Mouse (Mus musculus) Patski (cell line): Measurements from ENCODE around the gene Gm4559. TPM values are rescaled to one million over a fixed set of nuclear protein-coding genes. Genes with fewer than 3 reads are reported as not detected.
A peak's percentile ranks its signal among the peaks of the same experiment; 100 is the strongest.
"Not testable (repeated sequence)": the region's sequence is repeated elsewhere in the genome, so short reads cannot be mapped to it uniquely, and the experiment has no call there.

Experiments used
- ATAC-seq: fragments of 100-300 bp; one replicate; pipeline ENCODE4 v1.8.0; 2021
- CTCF ChIA-PET: fragments of 350-600 bp; sonication (Branson Sonifier 250); formaldehyde crosslinking; loops from one replicate; lab custom pipeline; 2022; ENCODE audit warnings: inconsistent platforms; lab: Charles Lee
- POLR2A ChIA-PET: fragments of 350-600 bp; sonication (Branson Sonifier 250); formaldehyde crosslinking; loops from one replicate; lab custom pipeline; 2022; ENCODE audit warnings: antibody characterized with exemption, inconsistent platforms; lab: Charles Lee
- DNase-seq: peaks from one replicate; pipeline ENCODE4 v3.0.0-alpha.2; 2011; ENCODE audit warnings: low read depth, low spot score
- H3K27me3 ChIP-seq: fragments of 371-371 bp; one replicate; pipeline ENCODE4 v1.5.1; 2021
- CTCF ChIP-seq: fragments of 100-300 bp; IDR thresholded peaks from one replicate; pipeline ENCODE4 v1.5.1; 2021
- in situ Hi-C: fragments of 300-500 bp; cut with MboI; formaldehyde crosslinking; loops from 3 replicates; pipeline ENCODE4 v1.11.1; 2018; ENCODE audit warnings: low pct_unique_long_range_greater_than_20kb, mixed read lengths
- polyA plus RNA-seq: library from polyadenylated mRNA; unstranded; gene quantifications from one replicate; pipeline ENCODE4 v1.2.3, GENCODE M21; 2021

Gm4559 gene
- polyA plus RNA-seq, 1 experiment from 2014 or later, result not detected

DNA sequence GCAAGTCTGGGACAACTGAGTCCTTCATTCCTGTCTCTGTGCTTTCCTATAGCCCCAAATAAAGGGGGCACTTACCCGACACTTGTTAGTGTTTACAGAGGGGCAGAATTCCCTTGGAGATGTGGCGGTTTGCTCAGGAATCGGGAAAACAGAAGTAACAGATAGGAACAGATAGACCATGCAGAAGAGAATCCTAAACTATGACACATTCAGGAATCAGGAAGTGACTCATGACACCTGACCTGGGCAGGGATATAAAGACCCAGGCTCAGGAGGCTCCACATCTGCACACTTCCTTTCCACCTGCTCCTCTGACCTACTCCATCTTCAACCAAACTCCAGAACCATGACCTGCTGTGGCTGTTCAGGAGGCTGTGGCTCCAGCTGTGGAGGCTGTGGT lies 29.1 kb upstream of the Gm4559 start, which contains the start of gene Krtap5-4:
Krtap5-4 (plus strand) TSS at position 301 of the 400 bp plus-strand sequence.
- in situ Hi-C loops, result no loop called here
- CTCF ChIA-PET, result interaction anchor here (2.0 kb wide), 1 partner anchor 14 kb away, joined by 6 read pairs; no protein-coding TSS in a partner anchor
- ATAC-seq, result no peak

DNA sequence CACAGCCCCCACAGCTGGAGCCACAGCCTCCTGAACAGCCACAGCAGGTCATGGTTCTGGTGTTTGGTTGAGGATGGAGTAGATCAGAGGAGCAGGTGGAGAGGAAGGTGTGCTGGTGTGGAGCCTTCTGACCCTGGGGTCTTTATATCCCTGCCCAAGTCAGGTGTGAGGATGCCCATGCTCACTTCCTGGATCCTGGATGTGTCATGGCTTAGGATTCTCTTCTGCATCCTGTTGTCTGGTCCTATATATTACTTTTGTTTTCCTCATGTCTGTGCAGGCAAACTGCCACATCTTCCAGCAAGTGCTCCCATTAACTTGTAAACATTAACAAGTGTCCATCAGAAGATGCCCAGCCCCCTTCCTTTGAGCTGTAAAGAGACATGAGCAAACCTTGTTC lies 22.9 kb upstream of the Gm4559 start, which contains the start of gene Krtap5-1:
Krtap5-1 (minus strand) TSS at position 101 of the 400 bp plus-strand sequence.
- CTCF ChIA-PET, in situ Hi-C loops, DNase-seq, POLR2A ChIA-PET, ATAC-seq: not testable (repeated sequence)
- peaks cover 18% of the 10 kb centered on the region for H3K27me3 ChIP-seq

More for the DNA sequence above, 29.1 kb upstream of the Gm4559 start, which contains the start of gene Krtap5-4:
- no peak for TF ChIP-seq CTCF
- DNase-seq, result no peak
- peaks cover 16% of the 10 kb centered on the region for H3K27me3 ChIP-seq
- POLR2A ChIA-PET, result no interaction called here

DNA sequence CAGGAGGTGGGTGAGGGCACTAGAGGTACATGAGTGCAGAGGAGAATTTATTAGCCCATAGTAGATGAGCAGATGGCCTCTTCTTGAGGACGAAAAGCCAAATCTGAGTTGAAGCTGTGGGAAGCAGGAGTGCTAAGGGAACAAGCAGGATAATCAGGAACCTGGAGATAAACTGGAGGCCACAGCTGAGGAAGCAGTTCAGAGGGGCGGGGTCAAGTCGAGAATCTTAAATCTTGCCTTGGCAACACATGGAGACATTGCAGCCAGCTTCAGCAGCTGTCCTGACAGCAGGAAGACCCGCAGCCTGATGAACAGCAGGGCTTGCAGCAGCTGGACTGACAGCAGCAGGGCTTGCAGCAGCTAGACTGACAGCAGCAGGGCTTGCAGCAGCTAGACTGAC lies 21.9 kb upstream of the Gm4559 start:
- ATAC-seq, DNase-seq, POLR2A ChIA-PET, in situ Hi-C loops: not testable (repeated sequence)
- peaks cover 14% of the 10 kb centered on the region for H3K27me3 ChIP-seq
- CTCF ChIA-PET, result interaction anchor here (1.1 kb wide), 1 partner anchor 18 kb away, joined by 3 read pairs; no protein-coding TSS in a partner anchor

DNA sequence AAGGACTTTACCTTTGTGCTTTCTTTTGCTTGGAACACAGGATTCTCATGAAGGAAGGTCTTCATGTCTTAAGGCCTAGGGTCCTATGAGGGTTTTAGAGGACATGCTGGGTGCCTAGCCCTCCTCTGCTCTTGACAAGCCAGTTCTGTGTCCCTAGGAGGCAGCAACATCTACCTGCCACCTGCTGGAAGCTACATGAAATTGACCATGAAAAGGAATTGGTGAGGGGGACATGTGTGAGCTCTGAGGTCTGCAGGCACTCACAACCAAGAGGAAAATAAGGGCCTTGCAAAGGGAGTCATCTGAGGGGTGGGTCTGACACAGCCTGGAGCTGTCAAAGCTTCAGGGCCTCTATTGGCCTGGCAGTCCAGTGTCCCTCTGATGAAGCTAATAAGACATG lies 21.3 kb upstream of the Gm4559 start:
- DNase-seq, result no peak
- peaks cover 14% of the 10 kb centered on the region for H3K27me3 ChIP-seq
- no peak for ATAC-seq
- in situ Hi-C loops, result no loop called here
- POLR2A ChIA-PET, result no interaction called here
- CTCF ChIA-PET, result interaction anchor here (1.1 kb wide), 1 partner anchor 18 kb away, joined by 3 read pairs; no protein-coding TSS in a partner anchor
- TF ChIP-seq CTCF, result peak; percentile 12

DNA sequence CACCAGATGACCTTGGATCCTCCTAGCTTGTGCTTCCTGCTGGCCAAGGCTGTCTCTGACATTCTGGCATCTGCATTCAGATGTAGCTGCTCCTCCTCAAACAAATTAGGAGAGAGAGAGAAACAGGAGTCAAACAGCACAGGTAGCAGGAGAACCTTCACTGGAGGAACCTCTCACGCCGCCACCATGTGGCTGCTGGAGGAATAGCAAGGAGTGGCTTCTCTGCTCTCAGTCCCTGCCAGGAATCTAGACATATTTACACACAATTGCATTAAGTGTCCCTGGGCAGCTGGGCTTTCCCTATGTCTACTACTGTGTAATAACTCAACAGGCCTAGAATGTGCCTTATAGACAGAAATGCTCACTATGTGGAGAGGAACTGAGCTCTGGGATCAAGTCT lies 19.7 kb upstream of the Gm4559 start:
- DNase-seq, ATAC-seq, in situ Hi-C loops, H3K27me3 ChIP-seq: not testable (repeated sequence)
- ChIA-PET POLR2A (interaction anchor here (0.6 kb wide), 1 partner anchor 633 kb away, joined by 8 read pairs; no protein-coding TSS in a partner anchor), CTCF (interaction anchor here (0.9 to 1.3 kb wide), 4 partner anchors 10 to 41 kb away, joined by 3 to 4 read pairs (median 4); no protein-coding TSS in a partner anchor)
- TF ChIP-seq CTCF, result peak; percentile 62

DNA sequence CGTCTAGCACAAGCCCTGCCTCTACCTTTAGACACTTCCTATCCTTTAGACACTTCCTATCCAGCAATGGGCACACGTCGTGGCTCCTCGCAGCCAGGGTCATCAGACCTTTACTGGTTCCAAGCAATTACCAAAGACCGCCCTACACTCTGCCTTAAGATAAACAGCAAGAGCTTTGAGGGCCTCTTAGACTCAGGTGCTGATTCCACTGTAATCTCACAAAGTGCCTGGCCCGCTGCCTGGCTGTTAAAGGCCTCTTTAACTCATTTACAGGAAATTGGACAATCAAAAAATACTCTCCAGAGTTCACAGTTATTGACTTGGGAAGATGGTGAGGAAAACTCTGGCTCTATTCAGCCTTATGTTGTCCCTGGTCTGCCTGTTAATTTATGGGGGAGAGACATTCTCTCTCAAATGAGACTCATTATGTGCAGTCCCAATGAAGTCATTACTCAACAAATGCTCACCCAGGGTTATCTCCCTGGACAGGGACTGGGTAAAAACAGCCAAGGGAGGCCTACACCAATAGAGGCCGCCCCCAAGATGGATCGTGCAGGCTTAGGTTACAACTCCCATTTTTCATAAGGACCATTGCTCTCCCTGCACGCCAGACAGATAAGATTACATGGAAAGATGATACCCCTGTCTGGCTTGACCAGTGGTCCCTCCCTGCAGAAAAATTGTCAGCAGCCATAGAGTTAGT lies 11.9 kb upstream of the Gm4559 start:
- DNase-seq, CTCF ChIA-PET, H3K27me3 ChIP-seq, in situ Hi-C loops, ATAC-seq, POLR2A ChIA-PET: not testable (repeated sequence)

DNA sequence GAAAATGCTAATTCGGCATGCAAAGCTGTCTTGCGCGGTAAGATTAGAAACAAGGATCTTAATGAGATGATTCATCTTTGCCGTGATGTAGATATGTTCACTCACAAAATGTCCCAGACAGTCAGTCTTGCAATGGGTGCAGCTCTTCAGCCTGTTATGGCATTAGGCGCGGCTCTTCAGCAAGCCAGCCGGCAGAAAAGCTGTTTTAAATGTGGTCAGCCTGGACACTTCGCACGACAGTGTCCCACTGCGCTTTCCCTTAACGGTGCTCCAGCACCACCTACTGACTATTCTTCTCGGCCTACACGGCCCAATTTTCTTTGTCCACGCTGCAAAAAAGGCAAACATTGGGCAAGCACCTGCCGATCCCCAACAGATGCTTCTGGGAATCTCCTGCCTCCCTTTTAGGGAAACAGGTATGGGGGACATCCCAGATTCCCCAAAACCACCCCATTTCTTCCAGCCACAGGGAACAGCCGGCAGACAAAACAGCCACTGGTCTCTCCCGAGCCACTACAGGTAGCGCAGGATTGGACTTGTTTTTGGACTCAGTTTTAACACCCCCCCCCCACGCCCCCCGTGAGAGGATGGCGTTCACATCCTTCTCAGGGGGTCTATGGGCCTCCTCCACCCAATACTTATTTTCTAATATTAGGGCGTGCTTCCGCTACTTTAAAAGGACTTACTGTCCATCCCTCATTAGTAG lies 11.1 kb upstream of the Gm4559 start:
- ChIA-PET CTCF (interaction anchor here (1.0 to 1.7 kb wide), 6 partner anchors 9 to 33 kb away, joined by 3 to 8 read pairs (median 6); no protein-coding TSS in a partner anchor), POLR2A (no interaction called here)
- in situ Hi-C loops, result no loop called here
- ATAC-seq (no peak), DNase-seq (no peak)
- H3K27me3 ChIP-seq, result peaks cover 5% of the 10 kb centered on the region
- TF ChIP-seq CTCF, result no peak

DNA sequence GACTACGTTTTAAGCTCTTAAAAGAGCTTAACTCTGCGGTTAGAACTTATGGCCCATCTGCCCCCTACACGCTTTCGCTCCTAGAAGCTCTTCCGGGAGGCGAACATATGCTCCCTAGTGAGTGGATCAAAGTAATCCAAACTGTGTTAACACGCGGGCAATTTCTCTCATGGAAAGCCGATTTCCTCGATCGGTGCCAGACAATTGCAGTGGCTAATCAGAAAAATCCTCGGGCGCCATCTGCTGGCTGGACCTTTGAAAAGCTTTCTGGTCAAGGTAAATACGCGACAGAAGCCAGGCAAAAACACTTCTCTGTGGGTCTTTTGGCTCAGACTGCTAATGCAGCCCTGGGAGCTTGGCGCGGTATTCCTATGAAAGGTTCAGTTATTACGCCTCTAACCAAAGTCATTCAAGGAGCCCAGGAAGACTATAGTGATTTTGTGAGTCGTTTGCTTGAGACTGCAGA lies 10.5 kb upstream of the Gm4559 start:
- CTCF ChIA-PET, result interaction anchor here (1.0 to 1.7 kb wide), 6 partner anchors 8 to 34 kb away, joined by 3 to 8 read pairs (median 6); no protein-coding TSS in a partner anchor
- POLR2A ChIA-PET, result no interaction called here
- in situ Hi-C loops, result no loop called here
- H3K27me3 ChIP-seq, result peaks cover 5% of the 10 kb centered on the region
- peak; percentile 85 for TF ChIP-seq CTCF
- peak; percentile 60 for DNase-seq
- peak; percentile 73 for ATAC-seq

DNA sequence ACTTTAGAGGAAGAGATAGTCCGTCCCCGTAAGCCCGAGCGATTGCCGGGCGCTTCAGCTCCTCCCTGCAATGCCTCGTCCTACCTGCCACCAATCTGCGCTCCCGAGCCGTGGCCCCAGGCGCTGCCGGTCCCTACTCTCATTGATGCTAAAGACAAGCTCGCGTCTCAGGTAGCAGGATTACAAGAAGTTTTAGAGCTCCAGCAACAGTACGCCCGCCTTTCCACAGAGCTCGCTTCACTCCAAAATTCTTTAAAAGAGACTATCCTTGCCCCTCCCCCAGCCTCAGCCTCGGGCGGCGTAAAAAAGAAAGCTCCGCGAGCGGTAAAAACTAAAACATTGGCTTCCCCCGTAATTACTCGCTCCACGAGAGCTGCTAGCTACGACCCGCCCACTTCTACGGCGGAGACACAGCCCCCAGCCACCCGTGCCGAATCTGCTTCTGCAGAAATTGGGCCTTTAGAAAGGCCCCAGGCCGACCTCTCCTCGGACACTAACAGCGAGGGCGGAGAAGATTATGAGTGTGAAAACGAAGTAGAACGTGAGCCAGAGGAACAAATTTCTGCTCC lies 9.9 kb upstream of the Gm4559 start:
- in situ Hi-C loops, result no loop called here
- peaks cover 5% of the 10 kb centered on the region for H3K27me3 ChIP-seq
- ATAC-seq (peak; percentile 73), DNase-seq (no peak)
- POLR2A ChIA-PET, result no interaction called here
- no peak for TF ChIP-seq CTCF
- CTCF ChIA-PET, result interaction anchor here (1.0 to 1.7 kb wide), 7 partner anchors 8 to 35 kb away, joined by 3 to 8 read pairs (median 5); no protein-coding TSS in a partner anchor

DNA sequence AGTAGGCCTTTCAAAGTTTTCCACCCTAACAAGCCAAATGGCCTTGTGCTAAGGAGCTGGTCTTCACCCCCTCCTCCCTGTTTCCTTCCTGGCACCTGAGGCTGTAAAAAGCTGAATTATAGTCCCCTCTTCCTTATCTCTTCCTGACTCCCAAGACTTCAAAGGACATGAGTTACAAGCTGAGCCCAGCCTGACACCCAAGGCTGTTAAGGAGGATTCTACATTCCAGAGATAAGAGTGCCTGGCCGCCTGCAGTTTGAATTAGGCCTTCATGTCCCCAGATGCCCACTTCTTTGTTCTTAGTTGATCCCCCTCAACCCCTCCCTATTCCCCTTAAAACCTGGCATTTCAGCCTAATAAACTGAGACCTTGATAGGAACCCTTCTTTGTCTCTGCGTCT lies 8.7 kb upstream of the Gm4559 start:
- CTCF ChIA-PET, result interaction anchor here (1.3 to 1.4 kb wide), 2 partner anchors 11 to 34 kb away, joined by 3 read pairs; no protein-coding TSS in a partner anchor
- DNase-seq, H3K27me3 ChIP-seq, ATAC-seq, POLR2A ChIA-PET, in situ Hi-C loops: not testable (repeated sequence)
